Mouse (Mus musculus) neural tube, embryonic 14.5 days (tissue): ENCODE data around the gene Plxnc1. TPM values are rescaled to one million over a fixed set of nuclear protein-coding genes. Genes with fewer than 3 reads are reported as not detected.

Experiments
- ATAC-seq: fragments of 200-750 bp; cut with Nextera tagmentation; 2 replicates; pipeline ENCODE4 v1.8.0; 2017; ENCODE audit warnings: low read depth, mild to moderate bottlenecking, moderate TSS enrichment, moderate library complexity
- H3K27ac ChIP-seq: fragments of 300-500 bp; sonication (generic); 2 replicates; pipeline ENCODE4 v1.5.1; 2014; ENCODE audit warnings: low read depth, mild to moderate bottlenecking, control low read depth, low read length, moderate library complexity, mixed read lengths
- H3K27me3 ChIP-seq: fragments of 300-500 bp; sonication (generic); 2 replicates; pipeline ENCODE4 v1.6.1; 2014; ENCODE audit warnings: low read length; ENCODE audit not compliant: control insufficient read depth, insufficient read depth
- H3K36me3 ChIP-seq: fragments of 300-500 bp; sonication (generic); 2 replicates; pipeline ENCODE4 v1.6.1; 2014; ENCODE audit warnings: low read length, mixed read lengths; ENCODE audit not compliant: control insufficient read depth, insufficient read depth
- H3K4me1 ChIP-seq: fragments of 300-500 bp; sonication (generic); 2 replicates; pipeline ENCODE4 v1.6.1; 2014; ENCODE audit warnings: low read length; ENCODE audit not compliant: control insufficient read depth, insufficient read depth
- H3K4me2 ChIP-seq: fragments of 300-500 bp; sonication (generic); 2 replicates; pipeline ENCODE4 v1.6.1; 2014; ENCODE audit warnings: mild to moderate bottlenecking, low read depth, low read length, control low read depth
- H3K4me3 ChIP-seq: fragments of 300-500 bp; sonication (generic); 2 replicates; pipeline ENCODE4 v1.5.1; 2014; ENCODE audit warnings: low read depth, low read length, control low read depth, mixed read lengths
- H3K9ac ChIP-seq: fragments of 300-500 bp; sonication (generic); replicated peaks from 2 replicates; pipeline ENCODE4 v1.6.1; 2014; ENCODE audit warnings: low read depth, mild to moderate bottlenecking, control low read depth, low read length, mixed read lengths
- H3K9me3 ChIP-seq: fragments of 300-500 bp; sonication (generic); 2 replicates; pipeline ENCODE4 v1.6.1; 2016; ENCODE audit warnings: low read length; ENCODE audit not compliant: control insufficient read depth
- WGBS: fragments of 180-500 bp; shearing (Covaris S2); extraction: QIAGEN DNeasy Blood & Tissue Kit; methylation state at CpG from one replicate; pipeline ENCODE4 v1.1.7; 2014; 5-methylcytosine and 5-hydroxymethylcytosine counted together
- polyA plus RNA-seq: library from polyadenylated mRNA; unstranded; fragments of >200 nt; fragmentation: Nextera tagmentation; extraction: Ambion mirVana; gene quantifications from 2 replicates; pipeline ENCODE4 v1.2.1, GENCODE M21; 2014

Plxnc1 gene
- polyA plus RNA-seq: 13.3 and 15.7 TPM in 2 replicates

- no peaks in the 10 kb centered on the region for H3K9me3 ChIP-seq
- WGBS: 0% methylated on average over 13 of the region's 57 CpGs
- peak within 1 kb of the TSS; percentile 92 for H3K27ac ChIP-seq
- peak; percentile 79 for ATAC-seq
- H3K4me1 ChIP-seq: peaks cover 25% of the 10 kb centered on the region; the same call in 1 of the 2 replicates
- peak within 1 kb of the TSS; percentile 76 for H3K4me2 ChIP-seq
- H3K36me3 ChIP-seq: no peaks in the 10 kb centered on the region
- H3K4me3 ChIP-seq: peak within 1 kb of the TSS; percentile 81
- H3K9ac ChIP-seq: peak within 1 kb of the TSS; percentile 90
- peaks cover 2% of the 10 kb centered on the region; the same call in 1 of the 2 replicates for H3K27me3 ChIP-seq
Observed at GRCm38 (mm10) chr10:94944691-94945205, at the start of gene Plxnc1. Gene Plxnc1, minus strand, starts transcription at chr10:94944835.

- no peaks in the 10 kb centered on the region for H3K36me3 ChIP-seq
- ATAC-seq: peak; percentile 44
- H3K27me3 ChIP-seq: no peaks in the 10 kb centered on the region
- no peak overlapping the region for H3K27ac ChIP-seq
- H3K4me2 ChIP-seq: peak overlapping the region; percentile 42; the same call in 1 of the 2 replicates
- H3K4me1 ChIP-seq: no peaks in the 10 kb centered on the region
- no peaks in the 10 kb centered on the region for H3K9me3 ChIP-seq
- no peak overlapping the region for H3K4me3 ChIP-seq
- H3K9ac ChIP-seq: no peak overlapping the region
- WGBS: 8% methylated on average over 9 of the region's 9 CpGs
Observed at GRCm38 (mm10) chr10:94992127-94992526, 47.5 kb upstream of the Plxnc1 start.

- Histone ChIP-seq H3K4me2 (peak overlapping the region; percentile 42), H3K36me3 (no peaks in the 10 kb centered on the region), H3K27me3 (no peaks in the 10 kb centered on the region), H3K9ac (0 out of 2 replicates have a peak overlapping the region, but pooled peaks have one; percentile 25), H3K4me1 (no peaks in the 10 kb centered on the region), H3K4me3 (peak overlapping the region; percentile 16; the same call in 1 of the 2 replicates), H3K27ac (peak overlapping the region; percentile 52; the same call in 1 of the 2 replicates), H3K9me3 (no peaks in the 10 kb centered on the region)
- ATAC-seq: peak; percentile 66
- 10% methylated on average over 17 of the region's 17 CpGs for WGBS
Observed at GRCm38 (mm10) chr10:94991564-94992097, 47.0 kb upstream of the Plxnc1 start.

DNA sequence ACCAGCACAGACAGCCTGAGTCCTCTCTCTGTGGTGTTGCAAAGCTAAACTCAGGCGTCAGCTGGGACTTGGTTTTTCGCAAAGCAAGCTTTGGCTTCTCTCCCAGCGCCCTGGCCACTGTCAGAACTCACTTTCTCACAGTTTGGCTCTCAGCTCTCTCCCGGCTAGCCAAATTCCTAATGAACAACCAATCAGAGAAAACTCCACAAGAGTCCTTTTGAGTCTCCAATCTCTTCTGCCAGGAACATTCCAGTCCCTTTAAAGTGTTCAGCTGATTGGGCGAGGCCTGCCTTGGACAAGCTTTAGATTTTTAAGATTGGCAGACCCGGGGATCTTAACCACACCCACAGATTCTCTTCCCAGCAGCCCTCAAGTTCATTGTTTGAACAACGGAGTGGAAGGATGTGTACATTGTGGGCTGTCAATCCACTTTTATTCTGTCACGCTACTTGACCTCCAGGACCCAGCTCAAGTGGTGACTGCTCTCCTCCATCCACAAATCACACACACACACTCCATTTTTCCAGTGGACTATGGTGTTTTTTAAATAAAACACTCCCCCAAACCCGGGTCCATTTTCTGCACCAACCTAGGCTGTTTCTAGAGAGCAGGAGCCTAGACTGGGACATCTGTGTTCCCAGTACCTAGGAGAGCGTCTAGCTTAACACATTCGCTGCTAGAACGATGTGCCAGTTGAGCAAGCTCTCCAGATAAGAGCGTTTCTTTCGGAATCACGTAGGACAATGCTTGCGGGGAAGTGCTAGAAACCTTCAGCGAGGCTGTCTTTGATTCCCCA, 46.3 kb upstream of the Plxnc1 start:
- peak; percentile 29; the same call in 1 of the 2 replicates for ATAC-seq
- Histone ChIP-seq H3K4me1 (no peaks in the 10 kb centered on the region), H3K27me3 (no peaks in the 10 kb centered on the region), H3K9ac (no peak overlapping the region), H3K9me3 (no peaks in the 10 kb centered on the region), H3K27ac (peak overlapping the region; percentile 52; the same call in 1 of the 2 replicates), H3K4me2 (peak overlapping the region; percentile 42), H3K4me3 (no peak overlapping the region), H3K36me3 (no peaks in the 10 kb centered on the region)
- WGBS: 22% methylated on average over 17 of the region's 17 CpGs

GRCm38 (mm10) chr10:94989321-94989720, 44.7 kb upstream of the Plxnc1 start:
- H3K36me3 ChIP-seq: no peaks in the 10 kb centered on the region
- no peaks in the 10 kb centered on the region for H3K27me3 ChIP-seq
- H3K9me3 ChIP-seq: no peaks in the 10 kb centered on the region
- no peak overlapping the region for H3K27ac ChIP-seq
- H3K4me1 ChIP-seq: no peaks in the 10 kb centered on the region
- no peak overlapping the region for H3K4me3 ChIP-seq
- no peak for ATAC-seq
- WGBS: 90% methylated on average over 5 of the region's 5 CpGs
- no peak overlapping the region for H3K4me2 ChIP-seq
- no peak overlapping the region for H3K9ac ChIP-seq

- H3K36me3 ChIP-seq: no peaks in the 10 kb centered on the region
- no peaks in the 10 kb centered on the region for H3K27me3 ChIP-seq
- peaks cover 3% of the 10 kb centered on the region; the same call in 1 of the 2 replicates for H3K4me1 ChIP-seq
- 67% methylated on average over 1 of the region's 1 CpGs for WGBS
- H3K27ac ChIP-seq: no peak overlapping the region
- no peak overlapping the region for H3K4me2 ChIP-seq
- H3K9ac ChIP-seq: no peak overlapping the region
- H3K9me3 ChIP-seq: no peaks in the 10 kb centered on the region
- ATAC-seq: no peak
- H3K4me3 ChIP-seq: no peak overlapping the region
Observed at GRCm38 (mm10) chr10:94985103-94985502, 40.5 kb upstream of the Plxnc1 start.

DNA sequence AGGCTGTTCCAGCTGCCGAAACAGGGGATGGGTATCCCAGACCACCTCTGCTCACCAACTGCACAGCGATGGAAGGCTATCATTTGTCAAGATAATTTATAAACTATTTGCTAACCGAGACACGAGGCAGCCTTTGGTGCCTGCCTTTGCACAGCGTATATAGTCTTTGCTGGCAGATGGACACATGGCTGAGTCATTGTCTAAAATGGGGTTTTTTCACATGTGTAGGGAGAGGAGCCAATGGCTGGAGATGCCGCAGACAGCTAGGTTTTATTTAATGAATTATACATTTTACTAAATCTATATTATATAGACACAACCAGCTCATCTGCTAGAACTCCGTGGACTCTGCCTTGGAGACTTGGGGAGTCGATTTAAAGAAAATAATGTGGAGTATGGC, 37.9 kb upstream of the Plxnc1 start:
- Histone ChIP-seq H3K9me3 (no peaks in the 10 kb centered on the region), H3K9ac (no peak overlapping the region), H3K4me1 (peaks cover 10% of the 10 kb centered on the region), H3K36me3 (no peaks in the 10 kb centered on the region), H3K27ac (no peak overlapping the region), H3K27me3 (no peaks in the 10 kb centered on the region), H3K4me3 (no peak overlapping the region), H3K4me2 (no peak overlapping the region)
- no peak for ATAC-seq
- 70% methylated on average over 8 of the region's 8 CpGs for WGBS

- no peaks in the 10 kb centered on the region for H3K9me3 ChIP-seq
- H3K36me3 ChIP-seq: no peaks in the 10 kb centered on the region
- H3K4me1 ChIP-seq: peaks cover 10% of the 10 kb centered on the region
- H3K9ac ChIP-seq: no peak overlapping the region
- no peak for ATAC-seq
- no peak overlapping the region for H3K27ac ChIP-seq
- no peak overlapping the region for H3K4me2 ChIP-seq
- H3K4me3 ChIP-seq: no peak overlapping the region
- no peaks in the 10 kb centered on the region for H3K27me3 ChIP-seq
- 27% methylated on average over 12 of the region's 12 CpGs for WGBS
Observed at GRCm38 (mm10) chr10:94981466-94982138, 37.0 kb upstream of the Plxnc1 start.
